Mouse (Mus musculus) kidney, embryonic 14.5 days (tissue): ENCODE measurements around the gene D5Ertd579e. TPM values are rescaled to one million over a fixed set of nuclear protein-coding genes. Genes with fewer than 3 reads are reported as not detected.

ENCODE experiments used
- ATAC-seq: fragments of 200-750 bp; cut with Nextera tagmentation; 2 replicates; pipeline ENCODE4 v1.8.0; 2017; ENCODE audit warnings: moderate number of reproducible peaks, mild to moderate bottlenecking, moderate TSS enrichment, moderate library complexity; ENCODE audit not compliant: low FRiP score, low TSS enrichment
- H3K27ac ChIP-seq: fragments of 300-500 bp; sonication (generic); 2 replicates; pipeline ENCODE4 v1.5.1; 2014; ENCODE audit warnings: low read depth, mild to moderate bottlenecking, low read length, moderate library complexity, mixed read lengths
- H3K27me3 ChIP-seq: fragments of 300-500 bp; sonication (generic); 2 replicates; pipeline ENCODE4 v1.6.1; 2014; ENCODE audit warnings: mild to moderate bottlenecking, low read length; ENCODE audit not compliant: control insufficient read depth, insufficient read depth
- H3K36me3 ChIP-seq: fragments of 300-500 bp; sonication (generic); 2 replicates; pipeline ENCODE4 v1.6.1; 2014; ENCODE audit warnings: low read length, mixed read lengths; ENCODE audit not compliant: control insufficient read depth, insufficient read depth
- H3K4me1 ChIP-seq: fragments of 300-500 bp; sonication (generic); 2 replicates; pipeline ENCODE4 v1.6.1; 2014; ENCODE audit warnings: low read length, mixed read lengths; ENCODE audit not compliant: control insufficient read depth, insufficient read depth
- H3K4me2 ChIP-seq: fragments of 300-500 bp; sonication (generic); replicated peaks from 2 replicates; pipeline ENCODE4 v1.6.1; 2014; ENCODE audit warnings: low read depth, mild to moderate bottlenecking, low read length
- H3K4me3 ChIP-seq: fragments of 300-500 bp; sonication (generic); 2 replicates; pipeline ENCODE4 v1.5.1; 2014; ENCODE audit warnings: mild to moderate bottlenecking, low read length
- H3K9ac ChIP-seq: fragments of 300-500 bp; sonication (generic); 2 replicates; pipeline ENCODE4 v1.6.1; 2014; ENCODE audit warnings: low read depth, mild to moderate bottlenecking, low read length, moderate library complexity
- H3K9me3 ChIP-seq: fragments of 300-500 bp; sonication (generic); 2 replicates; pipeline ENCODE4 v1.6.1; 2016; ENCODE audit warnings: low read length; ENCODE audit not compliant: control insufficient read depth
- WGBS: fragments of 180-500 bp; shearing (Covaris S2); extraction: QIAGEN DNeasy Blood & Tissue Kit; methylation state at CpG from one replicate; pipeline ENCODE4 v1.1.7; 2014; 5-methylcytosine and 5-hydroxymethylcytosine counted together
- polyA plus RNA-seq: library from polyadenylated mRNA; unstranded; fragments of >200 nt; fragmentation: Nextera tagmentation; extraction: Ambion mirVana; gene quantifications from 2 replicates; pipeline ENCODE4 v1.2.1, GENCODE M21; 2014

The D5Ertd579e gene
- polyA plus RNA-seq, 1 experiment from 2014 or later = 30.7 TPM

- ATAC-seq = no peak
- no peaks in the 10 kb centered on the region for H3K9me3 ChIP-seq
- no peaks in the 10 kb centered on the region for H3K4me1 ChIP-seq
- no peak overlapping the region for H3K4me2 ChIP-seq
- H3K36me3 ChIP-seq = no peaks in the 10 kb centered on the region
- H3K9ac ChIP-seq = no peak overlapping the region
- H3K4me3 ChIP-seq = no peak overlapping the region
- H3K27ac ChIP-seq = no peak overlapping the region
- H3K27me3 ChIP-seq = no peaks in the 10 kb centered on the region
- 59% methylated on average over 7 of the region's 7 CpGs for WGBS
These were observed 36.3 kb upstream of the D5Ertd579e start for GRCm38 (mm10) chr5:36731901-36732652.

- no peaks in the 10 kb centered on the region for H3K9me3 ChIP-seq
- no peak overlapping the region for H3K9ac ChIP-seq
- H3K27ac ChIP-seq = no peak overlapping the region
- H3K4me1 ChIP-seq = no peaks in the 10 kb centered on the region
- no peaks in the 10 kb centered on the region for H3K36me3 ChIP-seq
- no peak for ATAC-seq
- no peak overlapping the region for H3K4me2 ChIP-seq
- no peak overlapping the region for H3K4me3 ChIP-seq
- no peaks in the 10 kb centered on the region for H3K27me3 ChIP-seq
- WGBS = 75% methylated on average over 3 of the region's 3 CpGs
These were observed 34.9 kb upstream of the D5Ertd579e start for GRCm38 (mm10) chr5:36730689-36731088.

- ATAC-seq = no peak
- Histone ChIP-seq H3K9me3 (no peaks in the 10 kb centered on the region), H3K4me1 (no peaks in the 10 kb centered on the region), H3K9ac (no peak overlapping the region), H3K36me3 (no peaks in the 10 kb centered on the region), H3K27ac (no peak overlapping the region), H3K27me3 (no peaks in the 10 kb centered on the region), H3K4me2 (no peak overlapping the region), H3K4me3 (no peak overlapping the region)
- WGBS = 92% methylated on average over 2 of the region's 2 CpGs
These were observed 34.1 kb upstream of the D5Ertd579e start for GRCm38 (mm10) chr5:36729923-36730322.

- Histone ChIP-seq H3K27ac (no peak overlapping the region), H3K36me3 (no peaks in the 10 kb centered on the region), H3K4me3 (no peak overlapping the region), H3K4me2 (no peak overlapping the region), H3K27me3 (no peaks in the 10 kb centered on the region), H3K9me3 (no peaks in the 10 kb centered on the region), H3K9ac (no peak overlapping the region), H3K4me1 (no peaks in the 10 kb centered on the region)
- ATAC-seq = no peak
- 81% methylated on average over 4 of the region's 4 CpGs for WGBS
These were observed 33.3 kb upstream of the D5Ertd579e start for GRCm38 (mm10) chr5:36729086-36729473.

GRCm38 (mm10) chr5:36728403-36729085 is 32.7 kb upstream of the D5Ertd579e start:
- Histone ChIP-seq H3K4me1 (no peaks in the 10 kb centered on the region), H3K4me3 (no peak overlapping the region), H3K4me2 (no peak overlapping the region), H3K27ac (no peak overlapping the region), H3K9me3 (no peaks in the 10 kb centered on the region), H3K36me3 (no peaks in the 10 kb centered on the region), H3K9ac (no peak overlapping the region), H3K27me3 (no peaks in the 10 kb centered on the region)
- ATAC-seq = no peak
- WGBS = 62% methylated on average over 8 of the region's 8 CpGs

GRCm38 (mm10) chr5:36727776-36728175 is 32.0 kb upstream of the D5Ertd579e start:
- Histone ChIP-seq H3K4me1 (no peaks in the 10 kb centered on the region), H3K9me3 (no peaks in the 10 kb centered on the region), H3K27ac (no peak overlapping the region), H3K4me2 (no peak overlapping the region), H3K27me3 (no peaks in the 10 kb centered on the region), H3K4me3 (no peak overlapping the region), H3K9ac (no peak overlapping the region), H3K36me3 (no peaks in the 10 kb centered on the region)
- WGBS = 73% methylated on average over 7 of the region's 7 CpGs
- no peak for ATAC-seq

GRCm38 (mm10) chr5:36727136-36727535 is 31.3 kb upstream of the D5Ertd579e start:
- Histone ChIP-seq H3K4me3 (no peak overlapping the region), H3K9ac (no peak overlapping the region), H3K4me2 (no peak overlapping the region), H3K27me3 (no peaks in the 10 kb centered on the region), H3K36me3 (no peaks in the 10 kb centered on the region), H3K9me3 (no peaks in the 10 kb centered on the region), H3K4me1 (no peaks in the 10 kb centered on the region), H3K27ac (no peak overlapping the region)
- WGBS = 48% methylated on average over 2 of the region's 2 CpGs
- ATAC-seq = no peak

- ATAC-seq = no peak
- no peak overlapping the region for H3K4me3 ChIP-seq
- no peaks in the 10 kb centered on the region for H3K36me3 ChIP-seq
- H3K9me3 ChIP-seq = no peaks in the 10 kb centered on the region
- H3K9ac ChIP-seq = no peak overlapping the region
- H3K4me2 ChIP-seq = no peak overlapping the region
- no peaks in the 10 kb centered on the region for H3K27me3 ChIP-seq
- WGBS = 54% methylated on average over 9 of the region's 9 CpGs
- H3K4me1 ChIP-seq = no peaks in the 10 kb centered on the region
- H3K27ac ChIP-seq = no peak overlapping the region
These were observed 30.6 kb upstream of the D5Ertd579e start for GRCm38 (mm10) chr5:36726387-36726801.

- peak; percentile 78 for ATAC-seq
- no peak overlapping the region; the same call in 1 of the 2 replicates for H3K4me2 ChIP-seq
These were observed 30.0 kb upstream of the D5Ertd579e start for GRCm38 (mm10) chr5:36725861-36726260.

More at GRCm38 (mm10) chr5:36725861-36726260, 30.0 kb upstream of the D5Ertd579e start:
- WGBS = 45% methylated on average over 12 of the region's 12 CpGs
- Histone ChIP-seq H3K9me3 (no peaks in the 10 kb centered on the region), H3K9ac (no peak overlapping the region), H3K4me3 (no peak overlapping the region), H3K36me3 (no peaks in the 10 kb centered on the region), H3K27me3 (no peaks in the 10 kb centered on the region), H3K4me1 (no peaks in the 10 kb centered on the region), H3K27ac (no peak overlapping the region)
